Mouse (Mus musculus) E14TG2a.4 (cell line): ENCODE data around the gene Btnl9.

Experiments used
- CTCF ChIP-seq: conservative IDR thresholded peaks from 2 replicates; pipeline ENCODE4 v1.5.1; 2014; ENCODE audit warnings: low read length
- POU5F1 ChIP-seq: IDR thresholded peaks from 2 replicates; pipeline ENCODE4 v1.6.1; 2014; ENCODE audit warnings: low read length, borderline replicate concordance

DNA sequence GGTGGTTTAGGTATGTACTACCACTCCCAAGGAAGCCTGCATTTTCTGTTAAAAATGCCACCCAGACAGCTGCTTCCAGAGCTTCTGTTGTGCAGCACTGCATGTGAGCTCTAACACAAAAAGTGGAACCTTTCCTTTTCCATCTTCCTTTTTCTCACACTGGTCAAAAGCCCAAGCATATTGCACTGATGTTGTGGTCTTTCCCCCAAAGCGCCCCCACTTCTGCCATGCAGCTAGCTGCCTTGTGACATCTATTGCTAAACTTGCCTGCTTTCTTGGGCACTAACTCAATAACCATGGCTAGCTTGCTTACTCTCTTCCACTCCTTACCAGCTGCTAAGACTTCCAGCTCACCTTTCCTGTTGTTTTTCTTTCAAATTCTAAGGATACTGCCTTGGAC is 37.5 kb upstream of the Btnl9 start:
- TF ChIP-seq CTCF (no peak), POU5F1 (no peak)
